Mouse (Mus musculus): ENCODE results near the gene Rap1a.

The Rap1a gene

DNA sequence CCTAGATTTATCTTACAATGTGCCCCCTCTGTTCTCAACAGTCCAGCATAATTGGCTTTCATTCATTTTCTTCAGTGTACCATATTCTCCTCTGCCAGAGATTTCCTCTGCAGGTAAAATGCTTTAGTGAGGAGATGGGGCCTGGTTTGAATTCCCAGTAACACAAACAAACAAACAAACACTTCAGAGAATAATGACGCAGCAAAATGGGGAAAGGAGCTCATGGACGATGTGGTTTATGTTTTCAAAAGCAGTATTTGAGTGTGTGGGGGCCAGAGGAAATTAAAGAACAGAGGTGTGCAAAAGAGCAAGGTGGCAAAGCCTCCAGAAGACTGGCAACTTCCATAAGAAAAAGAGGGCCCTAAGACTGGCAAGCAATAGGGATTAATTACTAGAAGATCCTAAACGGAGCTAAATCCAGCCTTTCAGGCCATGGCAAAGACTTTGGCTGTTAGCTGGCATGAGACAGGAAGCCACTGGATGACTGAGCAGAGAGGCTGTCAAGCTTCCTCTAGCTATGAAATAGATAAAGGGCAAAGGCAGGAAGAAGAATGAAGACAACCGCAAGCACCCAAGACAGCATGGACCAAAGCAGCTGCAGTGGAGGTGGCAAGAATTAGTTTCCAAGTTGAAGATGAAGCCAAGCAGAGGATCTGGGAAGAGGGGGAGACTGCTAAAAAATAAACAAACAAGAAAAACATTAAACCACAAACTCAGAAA is 37.8 kb downstream of the Rap1a start:
- no peak for DNase-seq (ENCODE audit: low spot score in 2 of 2)

DNA sequence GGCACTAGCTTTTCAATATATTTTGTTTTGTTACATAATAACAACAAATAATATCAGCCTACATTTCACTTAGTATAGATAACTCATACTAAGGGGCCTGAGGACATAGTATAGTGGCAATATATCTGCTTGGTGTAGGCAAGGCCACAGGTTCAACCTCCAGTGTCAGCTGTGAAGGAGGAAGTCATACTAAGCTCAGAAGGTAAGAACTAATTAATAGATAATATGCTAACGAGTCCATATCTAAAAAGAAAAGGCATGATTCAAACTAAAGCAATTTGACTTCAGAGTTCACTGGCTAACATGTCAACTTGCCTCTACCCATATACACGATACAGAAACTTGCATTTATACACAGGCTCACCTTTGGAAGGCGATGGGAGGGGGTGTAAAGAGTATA is 41.1 kb downstream of the Rap1a start:
- no peak for DNase-seq (ENCODE audit: low spot score in 2 of 2)

DNA sequence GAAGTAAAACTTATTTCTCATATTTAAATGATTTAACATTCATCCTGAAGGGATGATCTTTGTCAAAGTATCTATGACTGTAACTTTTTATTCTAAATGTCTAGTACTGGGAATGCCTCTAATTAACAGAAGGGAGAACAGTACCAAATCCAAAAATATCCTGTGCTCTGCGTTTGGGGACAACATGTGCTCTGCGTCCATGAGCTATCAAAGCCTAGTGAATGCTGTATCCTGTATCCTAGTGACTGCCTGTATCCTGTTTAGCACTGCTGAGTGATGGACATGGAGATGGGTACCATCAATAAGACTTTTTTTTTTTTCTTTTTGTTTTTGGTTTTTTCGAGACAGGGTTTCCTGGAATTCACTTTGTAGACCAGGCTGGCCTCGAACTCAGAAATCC is 42.5 kb downstream of the Rap1a start:
- no peak for DNase-seq (ENCODE audit: low spot score in 2 of 2)

DNA sequence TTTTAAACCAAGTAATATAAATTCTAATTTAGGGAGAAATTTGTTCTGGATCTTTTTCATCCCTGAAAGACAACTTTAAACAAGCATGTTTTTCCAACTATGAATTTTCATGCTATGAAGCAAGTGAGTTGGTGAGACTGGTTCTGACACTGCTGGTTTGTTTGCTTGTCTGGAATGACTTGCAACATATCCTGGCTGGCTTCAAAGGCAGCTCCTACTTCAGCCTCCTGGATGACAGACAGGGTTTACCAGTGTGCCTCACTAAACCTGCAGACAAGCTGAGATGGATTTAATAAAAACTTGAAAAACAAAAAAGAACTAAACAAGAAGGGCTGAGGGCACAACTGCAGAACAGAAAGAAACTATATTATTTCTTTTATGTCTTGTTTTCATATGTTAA is 43.0 kb downstream of the Rap1a start:
- no peak for DNase-seq (ENCODE audit: low spot score in 2 of 2)

DNA sequence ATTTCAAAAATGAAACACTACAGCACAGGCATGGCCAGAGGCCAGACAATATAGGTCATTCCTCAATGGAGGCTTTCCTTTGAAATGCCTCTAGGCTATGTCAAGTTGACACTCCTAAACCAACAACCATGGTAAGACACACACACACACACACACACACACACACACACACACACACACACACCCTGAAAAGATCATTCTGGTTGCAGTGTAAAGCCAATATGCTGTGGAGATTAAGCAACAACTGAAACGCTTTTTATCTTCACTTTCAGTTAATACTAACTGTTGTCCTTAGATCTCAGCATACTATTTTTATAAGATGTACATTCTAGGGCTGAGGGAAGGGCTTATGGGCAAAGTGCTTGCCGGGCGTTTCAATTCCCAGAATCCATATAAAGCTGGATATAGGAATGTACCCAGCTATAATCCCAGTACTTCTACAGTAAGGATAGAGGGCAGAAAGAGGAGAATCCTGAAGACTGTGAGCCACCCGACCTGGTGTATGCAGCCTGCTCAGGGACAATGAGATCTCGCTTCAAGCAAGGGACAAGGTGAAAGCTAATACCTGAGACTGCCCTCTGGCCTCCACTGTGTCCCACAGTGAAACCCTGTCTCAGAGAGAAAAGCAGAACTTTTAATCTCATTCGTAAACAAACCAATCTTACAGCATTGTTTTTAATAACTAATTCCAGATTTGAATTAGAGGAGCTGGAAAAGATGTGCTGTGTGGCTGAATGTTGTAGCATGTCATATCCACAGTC is 43.6 kb downstream of the Rap1a start:
- no peak for DNase-seq (ENCODE audit: low spot score in 2 of 2)

DNA sequence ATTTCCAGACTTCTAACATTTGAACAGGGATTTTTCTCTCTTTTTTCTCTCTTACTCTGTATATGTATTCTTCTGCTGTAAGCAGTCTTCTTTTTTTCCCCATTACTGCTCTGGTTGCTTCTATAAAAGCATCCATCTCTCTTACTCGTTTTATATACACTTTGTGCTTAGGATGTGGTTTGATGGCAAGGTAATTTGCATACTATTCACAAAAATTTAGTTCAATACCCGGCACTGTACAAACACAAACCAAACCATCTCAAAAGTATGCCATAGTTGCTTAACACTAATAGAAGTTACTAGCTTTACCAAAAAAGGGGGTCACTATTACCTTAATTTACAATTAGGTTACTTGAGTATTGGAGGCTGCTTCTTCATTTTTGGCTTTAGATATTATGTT is 44.6 kb downstream of the Rap1a start:
- DNase-seq (ENCODE audit: low spot score in 2 of 2), result no peak

DNA sequence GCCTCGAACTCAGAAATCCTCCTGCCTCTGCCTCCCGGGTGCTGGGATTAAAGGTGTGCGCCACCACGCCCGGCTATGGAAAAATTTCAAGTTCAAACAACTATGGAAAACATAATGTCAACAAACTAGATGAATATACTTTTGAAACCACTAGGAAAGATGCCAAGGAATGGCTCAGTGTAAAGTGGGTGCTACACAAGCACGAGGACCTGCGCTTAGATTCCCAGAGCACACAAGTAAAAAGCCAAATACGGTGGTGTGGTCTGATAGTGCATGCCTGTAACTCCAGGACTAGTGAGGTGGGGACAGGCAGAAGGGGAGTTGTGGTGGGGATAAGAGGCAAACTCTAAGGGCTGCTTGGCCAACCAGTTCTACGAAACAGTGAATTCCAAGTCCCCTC is 46.0 kb downstream of the Rap1a start:
- no peak for DNase-seq (ENCODE audit: low spot score in 2 of 2)

DNA sequence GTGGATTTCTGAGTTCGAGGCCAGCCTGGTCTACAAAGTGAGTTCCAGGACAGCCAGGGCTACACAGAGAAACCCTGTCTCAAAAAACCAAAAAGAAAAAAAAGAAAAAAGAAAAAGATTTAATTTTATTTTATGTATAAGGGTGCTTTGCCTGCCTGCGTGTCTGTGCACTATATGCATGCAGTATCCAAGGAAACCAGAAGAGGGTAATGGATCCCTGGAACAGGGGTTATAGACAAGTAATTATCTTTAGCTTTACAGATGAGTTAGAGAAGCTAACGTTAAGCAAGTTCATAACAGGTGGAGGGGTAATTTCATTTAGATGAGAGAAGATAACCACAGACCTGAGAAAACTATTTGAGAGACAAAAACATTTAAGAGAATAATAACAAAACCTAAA is 47.0 kb downstream of the Rap1a start:
- no peak for DNase-seq (ENCODE audit: low spot score in 2 of 2)

DNA sequence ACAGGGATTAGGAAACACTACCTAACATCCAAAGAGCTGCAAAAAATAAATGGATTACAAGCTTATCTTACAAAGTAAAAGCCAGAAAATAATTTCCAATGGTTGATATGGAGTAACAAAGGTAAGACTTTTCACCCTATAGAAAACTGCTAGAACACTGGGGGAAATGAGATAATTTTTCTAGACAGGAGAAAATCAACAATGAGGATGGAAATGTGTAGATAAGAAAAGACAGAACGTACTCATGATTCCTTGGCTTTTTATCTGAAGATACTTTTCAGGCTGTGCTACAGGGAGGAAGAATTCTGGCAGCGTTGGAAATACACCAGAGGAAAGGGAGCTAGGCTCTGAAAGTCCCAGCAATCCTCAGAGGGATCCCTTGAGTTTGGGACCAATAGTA is 50.3 kb downstream of the Rap1a start:
- no peak for DNase-seq (ENCODE audit: low spot score in 2 of 2)

DNA sequence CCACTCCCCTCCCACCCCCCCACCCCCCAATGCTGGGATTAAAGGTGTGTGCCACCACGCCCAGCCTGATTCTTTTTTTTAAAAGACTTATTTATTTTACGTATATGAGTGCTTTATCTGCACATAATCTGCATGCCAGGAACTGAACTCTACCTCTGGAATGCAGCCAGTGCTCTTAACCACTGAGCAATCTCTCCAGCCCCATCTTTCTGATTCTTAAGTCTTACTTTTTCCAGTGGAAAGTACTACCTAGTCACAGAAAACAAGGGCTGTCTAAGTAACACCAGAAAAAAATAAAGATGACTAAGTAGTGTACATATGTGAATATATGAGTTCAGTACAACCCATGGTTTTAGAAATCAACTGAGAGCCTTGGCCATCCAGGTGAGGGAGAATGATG is 54.6 kb downstream of the Rap1a start:
- no peak for DNase-seq (ENCODE audit: low spot score in 2 of 2)

DNA sequence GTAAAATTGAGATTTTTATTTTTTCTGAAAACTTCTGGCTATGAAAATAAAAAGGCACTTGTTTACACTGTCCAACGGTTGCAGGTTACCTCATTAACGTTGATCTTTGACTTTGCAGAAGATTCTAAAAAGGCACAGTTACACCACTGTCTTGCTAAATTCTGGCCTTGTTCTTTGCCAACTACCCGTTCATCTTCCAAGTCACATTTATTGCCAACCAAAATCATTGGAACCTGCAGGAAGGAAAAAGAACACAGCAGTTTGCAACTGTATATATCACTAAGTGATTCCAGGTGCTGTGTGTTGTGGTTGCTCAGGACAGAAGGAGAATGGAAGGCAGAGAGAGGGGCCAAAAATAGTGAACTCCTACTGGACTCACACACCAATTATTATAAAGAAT is 63.5 kb downstream of the Rap1a start:
- DNase-seq (ENCODE audit: low spot score in 2 of 2), result no peak

DNA sequence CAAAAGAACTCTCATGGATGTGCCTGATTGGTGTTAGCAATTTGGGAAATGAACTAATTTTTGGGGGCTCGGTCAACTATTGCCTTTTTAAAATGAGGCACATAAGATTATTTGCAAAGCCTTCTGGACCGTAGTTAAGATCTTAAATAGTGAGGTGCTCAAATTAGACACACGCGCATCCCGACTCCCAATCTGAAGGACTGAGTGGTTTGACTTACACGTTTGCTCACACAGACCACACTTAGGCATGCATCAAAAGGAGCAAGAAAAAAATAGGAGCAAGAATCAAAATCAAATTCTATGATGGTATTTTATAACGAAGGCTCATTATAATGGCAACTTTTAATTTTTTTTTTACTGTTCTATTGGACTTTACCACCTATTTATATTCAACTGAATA is 64.1 kb downstream of the Rap1a start:
- no peak for DNase-seq (ENCODE audit: low spot score in 2 of 2)

DNA sequence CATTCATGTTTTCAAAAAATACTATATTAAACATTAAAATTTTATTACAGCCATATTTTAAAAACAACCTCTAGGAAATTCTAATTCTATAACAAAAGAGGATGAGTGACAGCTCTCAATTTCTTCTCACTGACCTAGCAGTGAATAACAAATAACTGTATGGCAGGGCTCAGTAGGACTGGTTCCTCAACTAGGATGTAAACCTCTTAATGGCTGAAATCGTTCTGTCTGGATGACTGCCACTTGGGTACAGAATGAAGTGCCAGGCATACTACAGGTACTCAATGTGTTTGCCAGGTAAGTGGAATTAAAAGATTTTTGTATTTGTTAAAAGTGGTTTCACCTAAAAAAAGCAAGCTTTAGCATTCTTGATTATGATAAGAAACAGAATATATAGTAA is 65.0 kb downstream of the Rap1a start:
- no peak for DNase-seq (ENCODE audit: low spot score in 2 of 2)

DNA sequence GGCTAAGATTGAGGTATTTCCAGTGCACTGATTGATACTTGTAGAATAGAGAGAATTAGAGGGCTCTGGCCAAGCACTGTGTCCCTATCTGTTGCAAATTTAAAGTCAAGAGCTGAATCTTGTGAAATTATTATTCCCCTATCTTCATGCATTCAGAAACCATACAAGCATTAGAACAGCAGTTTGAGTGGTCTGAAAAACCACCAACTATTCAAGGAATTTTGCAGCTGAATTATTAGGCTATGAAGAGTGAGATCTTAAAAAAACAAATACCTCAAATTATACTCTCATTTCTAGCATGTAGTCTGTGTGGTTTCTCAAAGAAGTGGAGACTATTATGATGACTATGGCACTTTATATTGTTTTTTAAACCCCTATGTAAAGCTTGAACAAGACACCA is 65.9 kb downstream of the Rap1a start:
- DNase-seq (ENCODE audit: low spot score in 2 of 2), result no peak

DNA sequence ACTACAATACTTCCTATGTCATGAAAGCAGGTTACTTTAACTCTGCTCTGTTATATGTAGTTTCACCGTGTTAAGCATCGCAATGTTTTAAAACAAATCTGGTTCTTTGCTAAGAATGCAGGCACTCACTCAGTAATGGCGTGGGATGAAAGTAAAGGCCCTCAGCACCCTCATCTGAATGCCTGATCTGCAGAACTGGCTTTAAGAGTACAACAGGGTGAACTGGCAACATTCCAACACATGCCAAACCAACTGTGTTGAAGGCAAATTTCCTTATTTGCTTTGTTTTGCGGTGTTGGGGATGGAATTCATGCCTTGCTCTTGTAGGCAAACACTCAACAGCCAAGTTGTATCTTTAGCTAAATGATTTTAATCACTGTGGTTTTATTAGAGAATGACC is 67.6 kb downstream of the Rap1a start:
- no peak for DNase-seq (ENCODE audit: low spot score in 2 of 2)

DNA sequence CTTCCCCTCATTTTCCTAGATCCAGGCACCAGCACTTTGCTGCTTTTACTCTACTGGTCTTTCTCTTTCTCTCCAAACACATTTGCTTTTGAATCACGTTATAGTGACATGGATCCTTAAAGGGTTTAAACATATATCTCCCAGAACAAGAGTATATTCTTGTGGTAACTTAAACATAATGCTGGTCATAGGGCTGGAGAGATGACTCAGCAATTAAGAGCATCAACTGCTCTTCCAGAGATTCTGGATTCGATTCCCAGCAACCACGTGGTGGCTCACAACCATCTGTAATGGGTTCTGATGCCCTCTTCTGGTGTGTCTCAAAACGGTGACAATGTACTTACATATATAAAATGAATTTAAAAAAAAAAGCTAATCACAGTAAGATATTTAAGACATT is 68.8 kb downstream of the Rap1a start:
- DNase-seq (ENCODE audit: low spot score in 2 of 2), result no peak

DNA sequence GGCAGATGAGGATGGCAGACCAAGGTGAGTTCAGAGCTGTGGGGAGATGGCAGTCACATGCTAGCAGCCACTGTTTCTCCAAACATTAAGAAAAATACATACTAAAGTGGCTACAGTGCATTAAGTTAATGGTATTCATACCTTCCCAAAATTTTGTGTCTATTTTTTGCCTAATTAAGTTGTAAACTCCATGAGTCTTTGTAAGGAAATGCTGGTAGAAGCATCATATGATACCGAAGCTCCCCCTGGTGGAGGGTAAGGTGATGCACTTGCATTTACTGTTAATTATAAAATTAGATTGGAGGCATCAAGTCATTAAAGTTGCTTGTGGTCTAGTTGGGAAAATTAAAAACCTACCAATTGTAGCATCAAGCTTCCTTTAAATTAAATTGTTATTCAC is 75.1 kb downstream of the Rap1a start:
- DNase-seq (ENCODE audit: low spot score in 2 of 2), result no peak

DNA sequence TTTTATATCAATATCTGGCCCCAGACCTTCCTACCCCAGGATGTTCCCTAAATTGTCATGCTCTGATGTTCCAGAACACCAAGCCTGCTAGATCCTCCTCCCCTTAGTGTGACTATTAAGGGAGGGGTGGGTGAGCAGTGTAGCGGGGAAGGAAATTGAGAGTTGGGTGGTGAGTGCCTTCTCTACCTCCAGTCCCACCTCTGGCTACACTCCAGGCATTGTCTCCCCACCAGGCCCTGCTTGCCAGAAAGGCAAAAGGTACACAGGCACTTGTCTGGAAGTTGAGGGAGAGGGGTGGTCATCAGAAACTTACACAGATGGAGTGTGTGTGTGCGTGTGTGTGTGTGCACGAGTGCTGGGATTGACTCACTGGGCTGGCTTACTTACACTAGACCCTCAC is 78.6 kb downstream of the Rap1a start:
- no peak for DNase-seq (ENCODE audit: low spot score in 2 of 2)

DNA sequence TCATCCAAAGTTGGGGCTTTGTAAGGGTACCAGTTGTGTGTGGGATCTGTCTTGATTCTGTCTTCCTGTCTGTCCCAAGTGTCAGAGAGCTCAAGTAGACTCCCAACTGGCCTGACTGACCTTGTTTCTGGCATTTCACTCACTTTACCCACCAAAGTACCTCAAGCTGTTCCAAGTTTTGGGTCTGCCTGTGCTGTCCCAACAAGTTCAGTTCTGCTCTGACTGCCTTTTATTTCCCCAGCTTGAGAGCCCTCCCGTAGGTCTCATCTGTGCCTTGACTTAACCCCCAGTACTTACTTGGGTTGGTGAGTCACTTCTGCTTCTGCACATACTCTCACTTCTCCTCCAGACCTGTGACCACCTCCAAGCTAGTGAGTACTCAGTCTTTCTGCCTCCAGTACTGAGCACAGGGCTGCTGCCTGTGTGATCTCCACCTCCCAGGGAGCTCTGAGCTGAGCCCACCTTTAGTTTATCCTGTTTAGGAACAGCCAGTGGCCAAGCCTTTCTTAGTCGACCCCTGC is 79.4 kb downstream of the Rap1a start:
- DNase-seq (ENCODE audit: low spot score in 2 of 2), result no peak

DNA sequence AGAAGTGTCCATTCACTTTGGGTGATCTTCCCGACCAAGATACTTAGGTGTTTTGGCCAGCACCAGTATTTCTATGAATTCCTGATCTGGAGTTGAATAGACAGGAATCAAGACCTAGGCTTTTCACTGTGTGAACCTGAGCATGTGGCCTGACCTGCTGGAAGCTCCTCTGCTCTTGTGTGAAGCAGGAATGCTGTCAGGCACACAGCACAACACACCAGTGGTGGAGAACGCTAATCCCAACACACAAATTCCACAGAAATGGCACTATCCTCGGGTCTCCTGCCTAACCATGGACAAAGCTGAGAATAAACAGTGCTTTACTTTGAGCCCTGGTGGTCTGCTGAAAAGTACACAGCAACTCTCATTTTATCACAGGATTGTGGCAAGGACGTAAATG is 80.6 kb downstream of the Rap1a start:
- no peak for DNase-seq (ENCODE audit: low spot score in 2 of 2)

DNA sequence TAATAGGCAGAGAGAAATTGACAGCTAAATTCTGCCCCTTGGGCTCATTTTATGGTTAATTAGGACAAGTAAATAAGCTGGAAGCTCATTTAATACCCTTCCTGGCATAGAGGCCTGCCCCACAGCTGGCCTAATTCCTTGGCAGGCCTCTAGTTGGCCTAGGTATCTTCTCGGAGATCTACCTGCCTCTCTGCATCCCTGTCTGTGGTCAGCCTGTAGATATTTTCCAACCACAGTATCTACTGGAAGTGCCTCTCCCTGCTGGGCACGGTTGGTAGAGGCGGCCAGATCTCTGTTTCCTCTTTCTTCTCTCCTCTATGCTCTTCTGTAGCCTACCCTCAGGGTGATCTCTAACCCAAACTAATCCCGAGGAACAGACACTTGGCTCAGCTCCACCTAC is 81.2 kb downstream of the Rap1a start:
- DNase-seq (ENCODE audit: low spot score in 2 of 2), result no peak

DNA sequence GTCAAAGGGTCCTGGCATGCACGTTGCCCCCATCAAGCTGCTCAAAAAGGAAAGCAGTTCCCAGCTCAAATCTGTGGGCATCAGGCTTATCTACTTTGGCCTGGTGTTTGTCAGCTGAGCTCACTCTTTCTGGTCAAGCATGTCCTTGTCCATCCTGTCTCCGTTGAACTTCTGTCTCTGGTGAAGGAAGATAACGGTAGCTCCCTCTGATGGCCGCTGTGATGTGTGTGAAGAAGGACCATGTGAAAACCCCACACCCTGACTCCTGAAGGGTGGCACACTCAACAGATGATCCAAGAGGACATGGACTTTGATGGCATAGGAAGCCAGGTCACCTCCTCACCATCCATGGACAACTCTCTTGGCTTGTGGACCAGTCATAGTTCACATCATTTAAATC is 82.4 kb downstream of the Rap1a start:
- no peak for DNase-seq (ENCODE audit: low spot score in 2 of 2)

DNA sequence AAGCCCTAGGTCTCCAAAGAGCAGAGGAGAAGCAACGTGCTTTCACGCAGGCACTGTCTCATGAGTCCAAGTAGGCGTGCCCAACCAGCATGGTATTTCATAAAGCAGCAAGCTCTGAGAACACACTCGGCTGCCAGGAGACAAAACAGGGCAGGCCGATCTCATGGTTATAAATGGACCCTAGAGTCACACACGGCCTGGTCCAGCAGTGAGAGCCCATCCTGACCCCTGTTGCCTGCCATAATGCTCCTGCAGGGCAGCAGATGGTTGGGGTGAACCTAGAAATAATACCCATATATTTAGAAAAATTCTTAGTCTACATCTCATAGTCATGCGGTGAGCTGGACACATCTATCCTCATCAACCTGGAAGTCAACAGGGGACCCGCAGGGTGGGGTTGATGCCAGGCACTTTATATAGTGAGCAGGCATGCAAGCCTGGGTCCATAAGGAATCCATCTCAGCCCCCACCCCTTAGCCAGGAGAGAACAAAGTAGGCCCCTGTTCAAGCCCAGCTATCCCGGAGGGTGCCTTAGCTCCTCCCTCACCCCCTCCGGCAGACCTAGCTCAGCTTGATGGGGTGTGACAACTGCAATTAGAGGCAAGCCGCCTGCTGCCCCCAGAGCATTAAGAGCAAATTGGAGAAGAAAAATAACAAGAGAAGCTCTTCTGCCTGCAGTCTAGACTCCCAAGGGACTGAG is 83.1 kb downstream of the Rap1a start:
- DNase-seq (ENCODE audit: low spot score in 2 of 2), result no peak

Measured in cerebellum, postnatal 4 days (tissue).